Comparison of ENCODE assay signal across 10 mouse cellular contexts in genomic region chr17:73237178-73237853, GRCm38 (mm10).
DNase-seq lines count a peak whose midpoint lies in the region; ATAC-seq and TF ChIP-seq lines count a peak whose summit lies in the region.
"Had no signal": no experiment of that assay in that cellular context is flagged by ENCODE, and none has a peak within 500 bp of the region (broad histone marks: within the 10 kb centered on the region; RNA-seq: fewer than 3 reads in every experiment).

No protein-coding gene starts in this region.

- intact Hi-C loops in gastrocnemius, postnatal 14 days (cut with DNase I; ENCODE audit: low total_unique reads) = no loop called here

- DNase-seq in hindbrain, embryonic 14.5 days (ENCODE audit: low spot score) = no peak
- peak; percentile 36 for DNase-seq in midbrain, postnatal 0 days (ENCODE audit: low spot score)
- no peak for DNase-seq in heart, postnatal 0 days (ENCODE audit: low spot score)
- no peak for DNase-seq in thymus, adult 2 months
- no peak for DNase-seq in gastrocnemius, postnatal 14 days

- no peaks in the 10 kb centered on the region for H3K27me3 ChIP-seq in hindbrain, embryonic 16.5 days (replicated peaks; ENCODE audit: control insufficient read depth, insufficient read depth, low read length)
- H3K27me3 ChIP-seq in hindbrain, embryonic 14.5 days (ENCODE audit: control insufficient read depth, insufficient read depth, low read length) = no peaks in the 10 kb centered on the region
- H3K27me3 ChIP-seq in midbrain, postnatal 0 days (ENCODE audit: insufficient read depth, low read length) = no peaks in the 10 kb centered on the region
- no peaks in the 10 kb centered on the region for H3K27me3 ChIP-seq in midbrain, embryonic 15.5 days (replicated peaks)
- no peaks in the 10 kb centered on the region for H3K27me3 ChIP-seq in heart, postnatal 0 days (ENCODE audit: control insufficient read depth, insufficient read depth, low read length)
- no peaks in the 10 kb centered on the region for H3K27me3 ChIP-seq in thymus, adult 2 months (ENCODE audit: control insufficient read depth, insufficient read depth, low read length)
- H3K27me3 ChIP-seq: kidney, embryonic 15.5 days had no signal

- peak; percentile 48 for ATAC-seq in hindbrain, embryonic 16.5 days
- no peak for ATAC-seq in hindbrain, embryonic 14.5 days (ENCODE audit: low FRiP score)
- ATAC-seq in midbrain, postnatal 0 days (ENCODE audit: low FRiP score) = no peak
- no peak for ATAC-seq in midbrain, embryonic 15.5 days (replicated peaks)
- peak; percentile 68 for ATAC-seq in cerebellum, adult (ENCODE audit: insufficient number of reproducible peaks, low FRiP score, low TSS enrichment)
- ATAC-seq in heart, postnatal 0 days (ENCODE audit: insufficient read depth, low read depth) = peak; percentile 45

- 64% methylated on average over 3 of the region's 3 CpGs for WGBS in hindbrain, embryonic 16.5 days
- WGBS in hindbrain, embryonic 14.5 days = 75% methylated on average over 3 of the region's 3 CpGs
- 70% methylated on average over 3 of the region's 3 CpGs for WGBS in midbrain, postnatal 0 days
- 80% methylated on average over 3 of the region's 3 CpGs for WGBS in midbrain, embryonic 15.5 days
- 18% methylated on average over 3 of the region's 3 CpGs for WGBS in heart, postnatal 0 days
- WGBS in thymus, adult 2 months = 87% methylated on average over 3 of the region's 3 CpGs

- TF ChIP-seq CTCF in midbrain, postnatal 0 days (IDR thresholded peaks at IDR 0.05) = no peak
- TF ChIP-seq CTCF in heart, postnatal 0 days (IDR thresholded peaks at IDR 0.05; ENCODE audit: low read depth) = no peak
- TF ChIP-seq CTCF in thymus, adult 2 months (IDR thresholded peaks at IDR 0.05; ENCODE audit: borderline replicate concordance, control insufficient read depth, extremely low read depth, insufficient read depth, low read length, poor library complexity) = no peak

- no peaks in the 10 kb centered on the region for H3K36me3 ChIP-seq in hindbrain, embryonic 16.5 days (ENCODE audit: control insufficient read depth, insufficient read depth, low read length)
- H3K36me3 ChIP-seq in hindbrain, embryonic 14.5 days (replicated peaks; ENCODE audit: control insufficient read depth, insufficient read depth) = peaks cover 7% of the 10 kb centered on the region
- no peaks in the 10 kb centered on the region; the same call in 1 of the 2 replicates for H3K36me3 ChIP-seq in midbrain, postnatal 0 days (ENCODE audit: insufficient read depth, low read length)
- no peaks in the 10 kb centered on the region for H3K36me3 ChIP-seq in midbrain, embryonic 15.5 days (replicated peaks)
- H3K36me3 ChIP-seq in heart, postnatal 0 days (replicated peaks; ENCODE audit: control insufficient read depth, insufficient read depth, low read length) = peaks cover 25% of the 10 kb centered on the region
- H3K36me3 ChIP-seq in thymus, adult 2 months (ENCODE audit: control insufficient read depth, insufficient read depth, low read length) = no peaks in the 10 kb centered on the region

- TF ChIP-seq EP300 in heart, postnatal 0 days (IDR thresholded peaks at IDR 0.05; ENCODE audit: low read depth) = no peak

- H3K9ac ChIP-seq in hindbrain, embryonic 16.5 days (ENCODE audit: low read depth, low read length) = no peak overlapping the region
- H3K9ac ChIP-seq in hindbrain, embryonic 14.5 days = no peak overlapping the region
- H3K9ac ChIP-seq in midbrain, postnatal 0 days (replicated peaks; ENCODE audit: low read length, poor library complexity, severe bottlenecking) = no peak overlapping the region
- no peak overlapping the region for H3K9ac ChIP-seq in midbrain, embryonic 15.5 days
- H3K9ac ChIP-seq in heart, postnatal 0 days (replicated peaks; ENCODE audit: low read depth, low read length) = no peak overlapping the region
- H3K9ac ChIP-seq: kidney, embryonic 15.5 days had no signal

- H3K4me1 ChIP-seq in hindbrain, embryonic 16.5 days (ENCODE audit: control insufficient read depth, insufficient read depth, low read depth, low read length) = no peaks in the 10 kb centered on the region
- 0 out of 2 replicates have a peak, but pooled peaks cover 2% of the 10 kb centered on the region for H3K4me1 ChIP-seq in hindbrain, embryonic 14.5 days (replicated peaks; ENCODE audit: control insufficient read depth, insufficient read depth, low read length)
- H3K4me1 ChIP-seq in midbrain, postnatal 0 days (ENCODE audit: insufficient read depth, low read length) = no peaks in the 10 kb centered on the region
- H3K4me1 ChIP-seq in midbrain, embryonic 15.5 days = no peaks in the 10 kb centered on the region
- H3K4me1 ChIP-seq in heart, postnatal 0 days (ENCODE audit: control insufficient read depth, insufficient read depth) = peaks cover 43% of the 10 kb centered on the region
- peaks cover 5% of the 10 kb centered on the region; the same call in 1 of the 2 replicates for H3K4me1 ChIP-seq in thymus, adult 2 months (replicated peaks; ENCODE audit: control insufficient read depth, insufficient read depth, low read length)
- H3K4me1 ChIP-seq: kidney, embryonic 15.5 days had no signal

- no peak overlapping the region for H3K4me3 ChIP-seq in hindbrain, embryonic 16.5 days (ENCODE audit: low read length)
- no peak overlapping the region for H3K4me3 ChIP-seq in hindbrain, embryonic 14.5 days (replicated peaks; ENCODE audit: low read length)
- H3K4me3 ChIP-seq in midbrain, postnatal 0 days (ENCODE audit: low read depth, low read length) = no peak overlapping the region
- no peak overlapping the region for H3K4me3 ChIP-seq in midbrain, embryonic 15.5 days
- H3K4me3 ChIP-seq in heart, postnatal 0 days (ENCODE audit: low read depth, low read length) = no peak overlapping the region
- H3K4me3 ChIP-seq in thymus, adult 2 months (ENCODE audit: control insufficient read depth, insufficient read depth, low read length) = no peak overlapping the region
- H3K4me3 ChIP-seq: kidney, embryonic 15.5 days had no signal

- no peak overlapping the region for H3K4me2 ChIP-seq in hindbrain, embryonic 16.5 days (ENCODE audit: low read length)
- no peak overlapping the region for H3K4me2 ChIP-seq in hindbrain, embryonic 14.5 days (replicated peaks)
- H3K4me2 ChIP-seq in midbrain, postnatal 0 days (ENCODE audit: low read depth, low read length, poor library complexity, severe bottlenecking) = no peak overlapping the region
- H3K4me2 ChIP-seq in midbrain, embryonic 15.5 days = no peak overlapping the region
- H3K4me2 ChIP-seq in heart, postnatal 0 days (ENCODE audit: low read depth, low read length) = no peak overlapping the region
- H3K4me2 ChIP-seq: kidney, embryonic 15.5 days had no signal

- H3K9me3 ChIP-seq in hindbrain, embryonic 16.5 days (ENCODE audit: control insufficient read depth, low read length) = no peaks in the 10 kb centered on the region
- no peaks in the 10 kb centered on the region for H3K9me3 ChIP-seq in hindbrain, embryonic 14.5 days (ENCODE audit: control insufficient read depth, low read length)
- no peaks in the 10 kb centered on the region for H3K9me3 ChIP-seq in midbrain, postnatal 0 days (ENCODE audit: low read length)
- H3K9me3 ChIP-seq in midbrain, embryonic 15.5 days = no peaks in the 10 kb centered on the region
- H3K9me3 ChIP-seq in heart, postnatal 0 days (replicated peaks; ENCODE audit: control insufficient read depth, low read length) = no peaks in the 10 kb centered on the region
- H3K9me3 ChIP-seq: G1E; kidney, embryonic 15.5 days had no signal

- no peak for TF ChIP-seq POLR2A in thymus, adult 2 months (IDR thresholded peaks at IDR 0.05; ENCODE audit: control insufficient read depth, extremely low read depth, insufficient read depth, low read length, poor library complexity)

- H3K27ac ChIP-seq in hindbrain, embryonic 16.5 days (ENCODE audit: low read depth, low read length) = no peak overlapping the region
- H3K27ac ChIP-seq in hindbrain, embryonic 14.5 days = no peak overlapping the region
- no peak overlapping the region for H3K27ac ChIP-seq in midbrain, postnatal 0 days (ENCODE audit: low read depth, low read length)
- H3K27ac ChIP-seq in midbrain, embryonic 15.5 days = no peak overlapping the region
- peak overlapping the region; percentile 80 for H3K27ac ChIP-seq in heart, postnatal 0 days (ENCODE audit: low read depth)
- H3K27ac ChIP-seq in thymus, adult 2 months (ENCODE audit: control insufficient read depth, insufficient read depth, low read length) = no peak overlapping the region
- H3K27ac ChIP-seq: kidney, embryonic 15.5 days had no signal

Comparison
In these comparisons a context has a peak if more than half of its experiments do, and no peak if none do; other contexts are left out.
1. ATAC-seq: peak in hindbrain, embryonic 16.5 days (single experiment), cerebellum, adult (single experiment) and heart, postnatal 0 days (single experiment); none in hindbrain, embryonic 14.5 days (single experiment), midbrain, postnatal 0 days (single experiment) and midbrain, embryonic 15.5 days (single experiment).